Comparison of ENCODE assay signal across 9 mouse cellular contexts in the genomic region with DNA sequence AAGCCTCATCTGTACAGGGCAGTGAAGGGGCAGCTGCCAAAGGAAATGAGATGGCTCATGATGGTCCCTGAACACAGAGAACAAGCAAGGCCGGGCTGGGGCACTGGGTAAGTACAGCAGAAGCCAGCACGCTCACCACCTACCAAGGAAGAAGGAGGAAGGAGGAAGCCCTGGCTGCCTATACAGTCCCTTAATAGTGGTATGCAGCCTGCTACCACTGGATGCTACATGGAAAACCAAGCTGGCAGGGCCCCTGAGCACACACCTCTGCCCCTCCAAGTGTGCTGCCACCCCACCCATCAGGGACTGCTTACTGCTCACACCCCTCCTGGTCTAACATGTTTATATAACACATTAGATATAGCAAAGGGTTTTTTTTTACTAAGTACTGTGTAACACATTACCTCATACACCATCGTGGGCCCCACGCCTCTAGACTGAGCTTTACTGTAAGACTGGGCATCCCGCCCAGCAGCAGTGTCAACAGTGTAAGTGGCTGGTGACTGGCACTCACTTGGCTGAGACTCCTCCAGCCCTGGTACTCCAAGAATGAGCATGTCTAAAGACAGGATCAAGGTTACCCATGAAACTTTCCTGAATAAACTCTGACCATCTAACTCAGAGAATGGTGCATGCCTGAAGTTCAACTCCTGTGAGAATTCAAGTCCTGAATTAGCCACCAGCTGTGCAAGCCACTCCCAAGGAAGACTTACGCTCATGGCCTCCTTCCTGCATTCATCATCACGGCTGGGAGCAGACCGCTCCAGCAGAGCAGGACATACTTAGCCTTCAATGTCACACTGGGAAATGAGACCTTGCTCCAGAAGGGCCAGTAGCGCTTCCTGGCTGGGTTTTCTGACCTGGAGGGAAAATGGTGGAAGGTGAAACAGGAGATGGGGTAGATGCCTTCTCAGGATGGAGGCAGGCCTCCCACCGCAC. TPM values are rescaled to one million over a fixed set of nuclear protein-coding genes. Genes with fewer than 3 reads are reported as not detected.
A peak's percentile ranks its signal among the peaks of the same experiment; 100 is the strongest.
DNase-seq lines count a peak whose midpoint lies in the region; ATAC-seq and TF ChIP-seq lines count a peak whose summit lies in the region.
"Had no signal": no experiment of that assay in that cellular context is flagged by ENCODE, and none has a peak within 500 bp of the region (broad histone marks: within the 10 kb centered on the region; RNA-seq: fewer than 3 reads in every experiment).

No protein-coding gene starts in this region.

- H3K4me3 ChIP-seq in midbrain, embryonic 11.5 days (ENCODE audit: low read depth, low read length) = no peak overlapping the region
- H3K4me3 ChIP-seq in midbrain, embryonic 16.5 days (ENCODE audit: low read depth, low read length) = no peak overlapping the region
- H3K4me3 ChIP-seq in forebrain, postnatal 0 days (ENCODE audit: low read depth, low read length) = no peak overlapping the region
- H3K4me3 ChIP-seq in hindbrain, postnatal 0 days (ENCODE audit: low read length) = no peak overlapping the region
- H3K4me3 ChIP-seq in stomach, embryonic 15.5 days (replicated peaks) = no peak overlapping the region
- H3K4me3 ChIP-seq: liver, embryonic 15.5 days had no signal

- TF ChIP-seq CTCF in forebrain, postnatal 0 days (IDR thresholded peaks at IDR 0.05; ENCODE audit: low read depth) = no peak
- TF ChIP-seq CTCF in hindbrain, postnatal 0 days (IDR thresholded peaks at IDR 0.05; ENCODE audit: low read depth) = no peak

- WGBS in midbrain, embryonic 11.5 days = 89% methylated on average over 10 of the region's 10 CpGs
- whole genome bisulfite sequencing in midbrain, embryonic 16.5 days = 77% methylated on average over 10 of the region's 10 CpGs
- 56% methylated on average over 10 of the region's 10 CpGs for WGBS in forebrain, postnatal 0 days
- WGBS in hindbrain, postnatal 0 days = 61% methylated on average over 10 of the region's 10 CpGs
- WGBS in stomach, embryonic 15.5 days = 67% methylated on average over 10 of the region's 10 CpGs

- no peak overlapping the region for H3K9ac ChIP-seq in midbrain, embryonic 11.5 days (ENCODE audit: low read length)
- no peak overlapping the region for H3K9ac ChIP-seq in midbrain, embryonic 16.5 days (ENCODE audit: low read depth, low read length)
- H3K9ac ChIP-seq in forebrain, postnatal 0 days = no peak overlapping the region
- H3K9ac ChIP-seq in hindbrain, postnatal 0 days (replicated peaks; ENCODE audit: low read length) = no peak overlapping the region
- no peak overlapping the region for H3K9ac ChIP-seq in stomach, embryonic 15.5 days
- H3K9ac ChIP-seq: liver, embryonic 15.5 days had no signal

- H3K27me3 ChIP-seq in midbrain, embryonic 11.5 days (ENCODE audit: control insufficient read depth, insufficient read depth, low read length) = no peaks in the 10 kb centered on the region
- no peaks in the 10 kb centered on the region for H3K27me3 ChIP-seq in midbrain, embryonic 16.5 days (ENCODE audit: control insufficient read depth, insufficient read depth, low read depth, low read length)
- no peaks in the 10 kb centered on the region for H3K27me3 ChIP-seq in forebrain, postnatal 0 days (ENCODE audit: insufficient read depth, low read length)
- H3K27me3 ChIP-seq in hindbrain, postnatal 0 days (ENCODE audit: insufficient read depth, low read length) = no peaks in the 10 kb centered on the region
- H3K27me3 ChIP-seq in stomach, embryonic 15.5 days (replicated peaks) = 0 out of 2 replicates have a peak, but pooled peaks cover 4% of the 10 kb centered on the region
- H3K27me3 ChIP-seq: liver, embryonic 15.5 days had no signal

- H3K36me3 ChIP-seq in midbrain, embryonic 11.5 days (ENCODE audit: control insufficient read depth, insufficient read depth, low read length) = no peaks in the 10 kb centered on the region
- no peaks in the 10 kb centered on the region for H3K36me3 ChIP-seq in midbrain, embryonic 16.5 days (ENCODE audit: control insufficient read depth, insufficient read depth, low read length)
- no peaks in the 10 kb centered on the region for H3K36me3 ChIP-seq in forebrain, postnatal 0 days (ENCODE audit: insufficient read depth)
- no peaks in the 10 kb centered on the region for H3K36me3 ChIP-seq in hindbrain, postnatal 0 days (ENCODE audit: insufficient read depth, low read length)
- H3K36me3 ChIP-seq in stomach, embryonic 15.5 days = 0 out of 2 replicates have a peak, but pooled peaks cover 7% of the 10 kb centered on the region
- H3K36me3 ChIP-seq: liver, embryonic 15.5 days had no signal

- DNase-seq in midbrain, embryonic 11.5 days (ENCODE audit: low spot score, missing footprints) = peak; percentile 77
- DNase-seq in forebrain, postnatal 0 days = peak; percentile 40
- peak; percentile 55 for DNase-seq in hindbrain, postnatal 0 days (ENCODE audit: low spot score)
- no peak for DNase-seq in cerebellum, postnatal 36 days
- no peak for DNase-seq in right cerebral cortex, postnatal 4 days

- H3K9me3 ChIP-seq in midbrain, embryonic 11.5 days (ENCODE audit: control insufficient read depth, low read length) = no peaks in the 10 kb centered on the region
- H3K9me3 ChIP-seq in midbrain, embryonic 16.5 days (replicated peaks; ENCODE audit: control insufficient read depth, low read length, poor library complexity, severe bottlenecking) = no peaks in the 10 kb centered on the region
- no peaks in the 10 kb centered on the region for H3K9me3 ChIP-seq in forebrain, postnatal 0 days (ENCODE audit: low read length)
- H3K9me3 ChIP-seq in hindbrain, postnatal 0 days (ENCODE audit: low read length) = no peaks in the 10 kb centered on the region
- no peaks in the 10 kb centered on the region for H3K9me3 ChIP-seq in stomach, embryonic 15.5 days
- H3K9me3 ChIP-seq: liver, embryonic 15.5 days had no signal

- no peak for ATAC-seq in midbrain, embryonic 11.5 days (ENCODE audit: low FRiP score)
- ATAC-seq in midbrain, embryonic 16.5 days = no peak
- ATAC-seq in forebrain, postnatal 0 days = peak; percentile 85
- ATAC-seq in hindbrain, postnatal 0 days = no peak; the same call in 1 of the 2 replicates
- peak; percentile 84 for ATAC-seq in stomach, embryonic 15.5 days (ENCODE audit: insufficient read depth, low FRiP score, low read depth)
- ATAC-seq in megakaryocyte, adult 5-6 weeks (ENCODE audit: poor library complexity, severe bottlenecking) = no peak

- no peak overlapping the region for H3K27ac ChIP-seq in midbrain, embryonic 11.5 days (ENCODE audit: low read depth, low read length)
- H3K27ac ChIP-seq in midbrain, embryonic 16.5 days (ENCODE audit: low read length) = no peak overlapping the region
- no peak overlapping the region for H3K27ac ChIP-seq in forebrain, postnatal 0 days (ENCODE audit: low read depth, low read length)
- no peak overlapping the region for H3K27ac ChIP-seq in hindbrain, postnatal 0 days
- 0 out of 2 replicates have a peak overlapping the region, but pooled peaks have one; percentile 28 for H3K27ac ChIP-seq in stomach, embryonic 15.5 days
- H3K27ac ChIP-seq: liver, embryonic 15.5 days had no signal

- H3K4me2 ChIP-seq in midbrain, embryonic 11.5 days = no peak overlapping the region
- H3K4me2 ChIP-seq in midbrain, embryonic 16.5 days (ENCODE audit: low read length) = no peak overlapping the region
- H3K4me2 ChIP-seq in forebrain, postnatal 0 days (ENCODE audit: low read depth) = no peak overlapping the region
- H3K4me2 ChIP-seq in hindbrain, postnatal 0 days (ENCODE audit: low read depth, low read length) = no peak overlapping the region
- H3K4me2 ChIP-seq in stomach, embryonic 15.5 days = no peak overlapping the region
- H3K4me2 ChIP-seq: liver, embryonic 15.5 days had no signal

- no peaks in the 10 kb centered on the region for H3K4me1 ChIP-seq in midbrain, embryonic 11.5 days (ENCODE audit: control insufficient read depth, insufficient read depth, low read length)
- H3K4me1 ChIP-seq in midbrain, embryonic 16.5 days (ENCODE audit: control insufficient read depth, insufficient read depth, low read length) = peaks cover 12% of the 10 kb centered on the region
- H3K4me1 ChIP-seq in forebrain, postnatal 0 days (ENCODE audit: insufficient read depth) = no peaks in the 10 kb centered on the region; the same call in 1 of the 2 replicates
- no peaks in the 10 kb centered on the region for H3K4me1 ChIP-seq in hindbrain, postnatal 0 days (ENCODE audit: insufficient read depth, low read length)
- peaks cover 3% of the 10 kb centered on the region; the same call in 1 of the 2 replicates for H3K4me1 ChIP-seq in stomach, embryonic 15.5 days
- H3K4me1 ChIP-seq: liver, embryonic 15.5 days had no signal

RNA-seq across cellular contexts. Expression of gene Ankrd60, which starts 30.1 kb away (rescaled TPM):
- polyA plus RNA-seq in midbrain, embryonic 11.5 days (2014; fragmentation: Nextera tagmentation; extraction: Ambion mirVana) = not detected in 2 replicates
- not detected in 2 replicates for polyA plus RNA-seq in midbrain, embryonic 16.5 days (2015; fragmentation: Nextera tagmentation; extraction: Ambion mirVana)
- not detected in 2 replicates for total RNA-seq in forebrain, postnatal 0 days (2014; rRNA removed)
- not detected in 2 replicates for polyA plus RNA-seq in forebrain, postnatal 0 days (2015; fragmentation: Nextera tagmentation; extraction: Ambion mirVana)
- not detected in 2 replicates for total RNA-seq in hindbrain, postnatal 0 days (2014; rRNA removed)
- not detected in 2 replicates for polyA plus RNA-seq in hindbrain, postnatal 0 days (2015; fragmentation: Nextera tagmentation; extraction: Ambion mirVana)
- not detected in 2 replicates for polyA plus RNA-seq in stomach, embryonic 15.5 days (2015; fragmentation: Nextera tagmentation; extraction: Ambion mirVana)
- total RNA-seq in megakaryocyte, adult 5-6 weeks (2015) = not detected in 2 replicates
- not detected in 2 replicates for total RNA-seq in megakaryocyte, adult 5-6 weeks (2017)
- polyA plus RNA-seq: liver, embryonic 15.5 days had no signal

RNA-seq across cellular contexts. Expression of gene Rab22a, which starts 51.3 kb away (rescaled TPM):
- polyA plus RNA-seq in midbrain, embryonic 11.5 days (2014; fragmentation: Nextera tagmentation; extraction: Ambion mirVana) = 37.3 and 38.2 TPM in 2 replicates
- 33.5 and 34.2 TPM in 2 replicates for polyA plus RNA-seq in midbrain, embryonic 16.5 days (2015; fragmentation: Nextera tagmentation; extraction: Ambion mirVana)
- 20.4 and 23.0 TPM in 2 replicates for total RNA-seq in forebrain, postnatal 0 days (2014; rRNA removed)
- 33.4 and 37.0 TPM in 2 replicates for polyA plus RNA-seq in forebrain, postnatal 0 days (2015; fragmentation: Nextera tagmentation; extraction: Ambion mirVana)
- 14.0 and 22.2 TPM in 2 replicates for total RNA-seq in hindbrain, postnatal 0 days (2014; rRNA removed)
- polyA plus RNA-seq in hindbrain, postnatal 0 days (2015; fragmentation: Nextera tagmentation; extraction: Ambion mirVana) = 32.9 and 36.0 TPM in 2 replicates
- polyA plus RNA-seq in stomach, embryonic 15.5 days (2015; fragmentation: Nextera tagmentation; extraction: Ambion mirVana) = 33.0 and 35.5 TPM in 2 replicates
- 15.9 and 16.6 TPM in 2 replicates for total RNA-seq in megakaryocyte, adult 5-6 weeks (2015)
- total RNA-seq in megakaryocyte, adult 5-6 weeks (2017) = 8.5 and 9.2 TPM in 2 replicates

Comparison
In these comparisons a context has a peak if more than half of its experiments do, and no peak if none do; other contexts are left out.
1. ATAC-seq: peak in forebrain, postnatal 0 days (single experiment) and stomach, embryonic 15.5 days (single experiment); none in midbrain, embryonic 11.5 days (single experiment), midbrain, embryonic 16.5 days (single experiment), hindbrain, postnatal 0 days (single experiment) and megakaryocyte, adult 5-6 weeks (single experiment).
2. DNase-seq: peak in midbrain, embryonic 11.5 days (single experiment), forebrain, postnatal 0 days (single experiment) and hindbrain, postnatal 0 days (single experiment); none in cerebellum, postnatal 36 days (0 of 2) and right cerebral cortex, postnatal 4 days (single experiment).